Mouse (Mus musculus): ENCODE results near the gene H2afb2. TPM values are rescaled to one million over a fixed set of nuclear protein-coding genes. Genes with fewer than 3 reads are reported as not detected.

H2afb2 gene
- polyA plus RNA-seq (2012; rRNA removed) = not detected in 2 replicates

- no peak for DNase-seq (ENCODE audit: low read depth)
Observed at GRCm38 (mm10) chrX:116680878-116681277, at the start of gene H2afb2. Gene H2afb2 (plus strand): TSS chrX:116681178.

Other genes starting within 250 kb of the H2afb2 start
- not detected in 2 replicates for gene Cpxcr1, start 232.2 kb upstream of the H2afb2 start, polyA plus RNA-seq (2012; rRNA removed)